Mouse (Mus musculus) adrenal gland, postnatal 4 days (tissue): ENCODE data around the gene Nt5c1b. TPM values are rescaled to one million over a fixed set of nuclear protein-coding genes. Genes with fewer than 3 reads are reported as not detected.

Experiments
- DNase-seq, 2 experiments: peaks; one replicate each; pipeline ENCODE4 v3.0.0; 2021 to 2022; ENCODE audit warnings: low spot score in 2 of 2, mixed read lengths in 2 of 2
- long read RNA-seq, 2 experiments: library from polyadenylated mRNA; stranded (forward); transcript quantifications; one replicate each; pipeline ENCODE4 v2.0.0; 2021
- total RNA-seq, 2 experiments: library from RNA; stranded (reverse); gene quantifications; 2 replicates each; pipeline ENCODE4 v1.2.3; 2021

Nt5c1b gene
- not detected for total RNA-seq
- long read RNA-seq, experiment 1, result 0 reads
- long read RNA-seq, experiment 2, result 0 reads

- no peak for DNase-seq
These were observed at the start of gene Nt5c1b for GRCm38 (mm10) chr12:10369673-10370072. Gene Nt5c1b (plus strand): TSS chr12:10369973.

DNA sequence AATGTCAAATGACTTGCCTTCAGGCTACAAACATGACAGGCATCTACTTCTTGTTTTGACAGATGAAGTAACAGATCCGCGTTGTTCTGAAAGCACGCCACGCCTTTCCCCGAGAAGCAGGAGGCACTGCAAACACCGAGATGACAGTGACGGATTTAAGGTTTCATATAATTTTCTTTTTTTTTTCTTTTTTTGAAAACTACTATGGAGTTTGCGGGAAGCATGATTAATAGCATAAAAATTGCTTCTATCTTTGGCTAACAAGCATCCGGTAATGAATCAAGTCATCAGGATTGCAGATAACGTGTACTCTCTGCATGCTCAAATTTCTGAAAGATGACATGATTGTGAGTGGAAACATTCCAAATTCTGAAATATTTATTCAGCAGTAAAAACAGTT, 42.1 kb upstream of the Nt5c1b start:
- DNase-seq, result no peak

GRCm38 (mm10) chr12:10329460-10329859, 40.3 kb upstream of the Nt5c1b start:
- DNase-seq, result no peak

GRCm38 (mm10) chr12:10340604-10341003, 29.2 kb upstream of the Nt5c1b start:
- no peak for DNase-seq

GRCm38 (mm10) chr12:10350706-10351105, 19.1 kb upstream of the Nt5c1b start:
- no peak for DNase-seq

DNA sequence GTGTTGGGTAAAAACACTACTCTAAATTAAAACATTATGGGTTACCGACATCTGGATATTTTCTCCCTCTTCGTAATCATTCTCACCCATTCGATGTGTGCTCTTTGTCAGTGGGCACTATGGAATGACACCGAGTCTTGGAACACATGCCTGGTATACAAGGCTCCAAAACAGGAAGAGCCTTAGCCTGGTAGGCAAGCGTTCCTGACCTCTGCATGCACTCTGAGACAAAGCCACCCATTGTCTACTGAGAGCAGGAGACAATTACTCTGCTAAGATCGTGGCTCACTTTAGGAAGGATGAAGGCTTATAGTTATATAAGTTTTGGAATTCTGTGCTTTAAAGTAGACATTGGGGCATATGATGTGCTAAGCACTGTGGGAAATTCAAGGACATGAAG, 12.0 kb upstream of the Nt5c1b start:
- no peak for DNase-seq

GRCm38 (mm10) chr12:10390671-10391441, 21.1 kb downstream of the Nt5c1b start, which contains the start of gene Rdh14:
Gene Rdh14 (plus strand): TSS chr12:10390772.
- peak; percentile 82 to 89 for DNase-seq

- no peak for DNase-seq
These were observed 31.0 kb downstream of the Nt5c1b start for GRCm38 (mm10) chr12:10400788-10401187.

- no peak for DNase-seq
These were observed 32.8 kb downstream of the Nt5c1b start for GRCm38 (mm10) chr12:10402421-10403115.

DNA sequence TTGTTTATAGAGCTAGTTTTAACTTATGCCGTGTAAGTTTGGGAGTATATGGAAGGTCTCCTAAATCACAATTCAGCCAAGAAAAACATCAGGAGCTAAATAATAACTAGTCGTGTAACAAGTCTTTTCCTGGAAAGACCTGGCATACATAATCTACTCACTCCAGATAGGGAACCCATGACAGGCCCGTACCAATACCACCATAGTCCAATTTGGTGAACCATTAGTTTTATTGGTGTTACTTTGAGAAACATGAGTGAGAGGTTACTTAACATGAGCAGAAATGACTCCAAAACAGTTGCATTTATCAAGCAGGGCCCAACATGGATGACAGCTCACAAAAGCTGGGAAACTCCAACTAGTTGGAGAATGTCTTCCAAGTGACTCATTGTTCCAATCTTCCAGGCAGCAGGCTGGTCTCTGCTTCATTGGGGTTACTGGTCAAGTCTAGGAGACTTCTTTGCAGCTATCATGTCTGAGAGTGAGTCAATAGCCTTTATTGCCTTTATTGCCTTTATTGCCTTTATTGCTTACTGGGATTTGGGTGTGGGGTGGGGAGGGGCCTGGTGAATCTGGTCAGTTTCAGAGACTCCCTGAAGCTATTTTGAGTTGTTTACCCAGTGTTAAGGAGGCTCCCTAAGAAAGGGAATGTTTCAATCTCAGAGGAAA, 40.9 kb downstream of the Nt5c1b start:
- DNase-seq, result no peak

DNA sequence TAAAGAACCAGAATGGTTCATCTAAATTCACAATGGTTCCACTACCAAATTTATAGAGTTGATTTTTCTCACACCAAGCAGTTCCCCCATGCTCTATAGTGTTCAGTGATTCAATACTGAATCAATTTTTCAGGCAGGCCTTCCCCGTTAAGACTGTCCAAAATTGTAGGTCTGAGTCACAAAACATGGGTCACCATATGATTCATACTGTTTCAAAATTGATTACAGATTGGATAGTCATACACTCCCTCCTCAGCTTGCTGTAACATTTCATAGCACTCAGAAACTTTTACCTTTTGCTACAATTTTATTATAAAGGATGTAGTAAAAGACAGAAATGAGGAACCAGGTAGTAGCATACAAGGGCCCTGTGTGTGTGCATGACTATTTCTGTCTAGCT, 41.7 kb downstream of the Nt5c1b start:
- no peak for DNase-seq

GRCm38 (mm10) chr12:10422347-10422746, 52.6 kb downstream of the Nt5c1b start:
- DNase-seq, result no peak

GRCm38 (mm10) chr12:10425982-10426863, 56.5 kb downstream of the Nt5c1b start:
- DNase-seq, result no peak

GRCm38 (mm10) chr12:10430999-10431398, 61.2 kb downstream of the Nt5c1b start:
- DNase-seq, result no peak

- DNase-seq, result peak; percentile 40 to 54
These were observed 68.6 kb downstream of the Nt5c1b start for GRCm38 (mm10) chr12:10438054-10439001.

Other genes starting within 250 kb of the Nt5c1b start
- 10 to 100 TPM; 36.7 to 37.6 TPM for gene Rdh14, start 20.8 kb downstream of the Nt5c1b start, total RNA-seq